Comparison of ENCODE assay signal across 8 mouse cellular contexts in the genomic region with DNA sequence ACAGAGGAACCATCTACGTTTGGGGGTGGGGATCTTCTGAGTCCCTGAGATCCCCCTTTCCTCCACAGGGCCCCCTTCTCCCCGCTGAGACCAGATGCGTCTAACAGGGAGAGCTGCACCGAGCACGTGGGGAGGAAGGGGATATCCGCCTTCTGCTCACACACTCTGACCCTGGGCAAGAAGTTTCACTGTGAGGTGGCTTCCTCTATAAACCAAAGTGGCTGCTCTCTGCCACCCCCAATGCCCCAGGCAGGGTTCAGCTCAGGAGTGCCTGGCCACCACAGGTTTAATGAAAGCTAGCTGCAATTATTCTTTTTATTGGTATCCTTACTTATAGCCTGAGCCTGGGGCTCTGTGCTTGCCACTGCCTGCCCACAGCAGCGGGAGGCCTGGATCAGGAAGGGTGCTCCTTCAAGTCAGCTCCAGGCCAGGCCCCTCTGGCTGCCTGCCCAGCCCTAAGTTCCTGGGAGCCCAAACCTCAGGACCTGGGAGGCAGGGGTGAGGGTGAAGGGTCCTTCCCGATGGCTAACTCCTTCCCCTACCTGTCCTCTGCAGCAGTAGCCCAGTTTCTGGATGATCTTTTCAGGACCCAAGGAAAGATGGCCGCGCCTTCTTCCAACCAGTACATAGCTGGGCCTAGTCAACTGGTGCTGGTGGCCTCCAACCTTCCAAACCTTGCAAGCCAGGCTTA. TPM values are rescaled to one million over a fixed set of nuclear protein-coding genes. Genes with fewer than 3 reads are reported as not detected.
DNase-seq lines count a peak whose midpoint lies in the region; ATAC-seq and TF ChIP-seq lines count a peak whose summit lies in the region.

No protein-coding gene starts in this region.

- in situ Hi-C loops in Patski (cut with MboI; ENCODE audit: low pct_unique_long_range_greater_than_20kb) = no loop called here

- POLR2A ChIA-PET in Patski (lab: Charles Lee) = interaction anchor here (1.3 kb wide), 1 partner anchor 24 kb away, joined by 3 read pairs; no protein-coding TSS in a partner anchor

- 90% methylated on average over 10 of the region's 10 CpGs for WGBS in forebrain, embryonic 13.5 days
- WGBS in forebrain, postnatal 0 days = 83% methylated on average over 10 of the region's 10 CpGs
- 85% methylated on average over 10 of the region's 10 CpGs for WGBS in hindbrain, embryonic 14.5 days
- 34% methylated on average over 10 of the region's 10 CpGs for WGBS in limb, embryonic 15.5 days
- WGBS in midbrain, embryonic 11.5 days = 89% methylated on average over 10 of the region's 10 CpGs

- peaks cover 46% of the 10 kb centered on the region for H3K36me3 ChIP-seq in forebrain, embryonic 13.5 days (ENCODE audit: poor library complexity, severe bottlenecking)
- H3K36me3 ChIP-seq in forebrain, postnatal 0 days (ENCODE audit: insufficient read depth) = peaks cover 41% of the 10 kb centered on the region
- peaks cover 36% of the 10 kb centered on the region for H3K36me3 ChIP-seq in hindbrain, embryonic 14.5 days (replicated peaks; ENCODE audit: control insufficient read depth, insufficient read depth)
- peaks cover 46% of the 10 kb centered on the region for H3K36me3 ChIP-seq in limb, embryonic 15.5 days
- H3K36me3 ChIP-seq in midbrain, embryonic 11.5 days (ENCODE audit: control insufficient read depth, insufficient read depth, low read length) = peaks cover 20% of the 10 kb centered on the region

- H3K9me3 ChIP-seq in forebrain, embryonic 13.5 days (replicated peaks) = no peaks in the 10 kb centered on the region
- H3K9me3 ChIP-seq in forebrain, postnatal 0 days (ENCODE audit: low read length) = no peaks in the 10 kb centered on the region
- no peaks in the 10 kb centered on the region for H3K9me3 ChIP-seq in hindbrain, embryonic 14.5 days (ENCODE audit: control insufficient read depth, low read length)
- no peaks in the 10 kb centered on the region for H3K9me3 ChIP-seq in limb, embryonic 15.5 days
- no peaks in the 10 kb centered on the region for H3K9me3 ChIP-seq in midbrain, embryonic 11.5 days (ENCODE audit: control insufficient read depth, low read length)

- H3K4me2 ChIP-seq in forebrain, embryonic 13.5 days = no peak overlapping the region
- no peak overlapping the region for H3K4me2 ChIP-seq in forebrain, postnatal 0 days (ENCODE audit: low read depth)
- H3K4me2 ChIP-seq in hindbrain, embryonic 14.5 days (replicated peaks) = no peak overlapping the region
- H3K4me2 ChIP-seq in limb, embryonic 15.5 days = peak overlapping the region; percentile 30; the same call in 1 of the 2 replicates
- H3K4me2 ChIP-seq in midbrain, embryonic 11.5 days = no peak overlapping the region

- no peaks in the 10 kb centered on the region for H3K27me3 ChIP-seq in forebrain, embryonic 13.5 days
- H3K27me3 ChIP-seq in forebrain, postnatal 0 days (ENCODE audit: insufficient read depth, low read length) = no peaks in the 10 kb centered on the region
- H3K27me3 ChIP-seq in Patski = no peaks in the 10 kb centered on the region
- no peaks in the 10 kb centered on the region for H3K27me3 ChIP-seq in hindbrain, embryonic 14.5 days (ENCODE audit: control insufficient read depth, insufficient read depth, low read length)
- no peaks in the 10 kb centered on the region for H3K27me3 ChIP-seq in limb, embryonic 15.5 days
- no peaks in the 10 kb centered on the region for H3K27me3 ChIP-seq in midbrain, embryonic 11.5 days (ENCODE audit: control insufficient read depth, insufficient read depth, low read length)

- no peak for TF ChIP-seq CTCF in forebrain, postnatal 0 days (IDR thresholded peaks at IDR 0.05; ENCODE audit: low read depth)
- no peak for TF ChIP-seq CTCF in Patski (IDR thresholded peaks at IDR 0.05)

- CTCF ChIA-PET in Patski (lab: Charles Lee) = interaction anchor here (1.2 to 3.7 kb wide), 3 partner anchors 17 to 35 kb away, joined by 4 to 26 read pairs (median 5); no protein-coding TSS in a partner anchor

- no peak overlapping the region for H3K4me3 ChIP-seq in forebrain, embryonic 13.5 days
- H3K4me3 ChIP-seq in forebrain, postnatal 0 days (ENCODE audit: low read depth, low read length) = no peak overlapping the region
- no peak overlapping the region for H3K4me3 ChIP-seq in hindbrain, embryonic 14.5 days (replicated peaks; ENCODE audit: low read length)
- peak overlapping the region; percentile 7; the same call in 1 of the 2 replicates for H3K4me3 ChIP-seq in limb, embryonic 15.5 days
- no peak overlapping the region for H3K4me3 ChIP-seq in midbrain, embryonic 11.5 days (ENCODE audit: low read depth, low read length)

- ATAC-seq in forebrain, embryonic 13.5 days = no peak
- ATAC-seq in forebrain, postnatal 0 days = no peak
- no peak for ATAC-seq in Patski
- no peak for ATAC-seq in hindbrain, embryonic 14.5 days (ENCODE audit: low FRiP score)
- no peak for ATAC-seq in limb, embryonic 15.5 days (ENCODE audit: insufficient number of reproducible peaks, low FRiP score, low TSS enrichment, low read depth)
- no peak for ATAC-seq in midbrain, embryonic 11.5 days (ENCODE audit: low FRiP score)

- no peak for DNase-seq in forebrain, postnatal 0 days
- DNase-seq in Patski (ENCODE audit: low read depth, low spot score) = peak; percentile 20
- no peak for DNase-seq in hindbrain, embryonic 14.5 days (ENCODE audit: low spot score)
- DNase-seq in spleen, postnatal 36 days (ENCODE audit: low spot score in 2 of 2) = peak; percentile 78
- no peak for DNase-seq in urinary bladder, postnatal 10 days (ENCODE audit: low spot score)
- no peak for DNase-seq in midbrain, embryonic 11.5 days (ENCODE audit: low spot score, missing footprints)

- peaks cover 31% of the 10 kb centered on the region for H3K4me1 ChIP-seq in forebrain, embryonic 13.5 days
- H3K4me1 ChIP-seq in forebrain, postnatal 0 days (ENCODE audit: insufficient read depth) = peaks cover 11% of the 10 kb centered on the region; the same call in 1 of the 2 replicates
- peaks cover 16% of the 10 kb centered on the region for H3K4me1 ChIP-seq in hindbrain, embryonic 14.5 days (replicated peaks; ENCODE audit: control insufficient read depth, insufficient read depth, low read length)
- peaks cover 39% of the 10 kb centered on the region for H3K4me1 ChIP-seq in limb, embryonic 15.5 days
- peaks cover 17% of the 10 kb centered on the region for H3K4me1 ChIP-seq in midbrain, embryonic 11.5 days (ENCODE audit: control insufficient read depth, insufficient read depth, low read length)

- H3K9ac ChIP-seq in forebrain, embryonic 13.5 days = peak overlapping the region; percentile 83; the same call in 1 of the 2 replicates
- no peak overlapping the region for H3K9ac ChIP-seq in forebrain, postnatal 0 days
- 0 out of 2 replicates have a peak overlapping the region, but pooled peaks have one; percentile 14 for H3K9ac ChIP-seq in hindbrain, embryonic 14.5 days
- H3K9ac ChIP-seq in limb, embryonic 15.5 days = 0 out of 2 replicates have a peak overlapping the region, but pooled peaks have one; percentile 2
- H3K9ac ChIP-seq in midbrain, embryonic 11.5 days (ENCODE audit: low read length) = no peak overlapping the region

- H3K27ac ChIP-seq in forebrain, embryonic 13.5 days = no peak overlapping the region
- no peak overlapping the region for H3K27ac ChIP-seq in forebrain, postnatal 0 days (ENCODE audit: low read depth, low read length)
- H3K27ac ChIP-seq in hindbrain, embryonic 14.5 days = no peak overlapping the region
- H3K27ac ChIP-seq in limb, embryonic 15.5 days = peak overlapping the region; percentile 79
- no peak overlapping the region for H3K27ac ChIP-seq in midbrain, embryonic 11.5 days (ENCODE audit: low read depth, low read length)

RNA-seq across cellular contexts. Expression of a gene that starts 2.8 kb away (rescaled TPM):
- polyA plus RNA-seq in forebrain, embryonic 13.5 days (2015; fragmentation: Nextera tagmentation; extraction: Ambion mirVana) = 103 and 113 TPM in 2 replicates
- 56.6 and 65.7 TPM in 2 replicates for total RNA-seq in forebrain, postnatal 0 days (2014; rRNA removed)
- polyA plus RNA-seq in forebrain, postnatal 0 days (2015; fragmentation: Nextera tagmentation; extraction: Ambion mirVana) = 129 and 137 TPM in 2 replicates
- 106 TPM for polyA plus RNA-seq in Patski (2021)
- polyA plus RNA-seq in hindbrain, embryonic 14.5 days (2014; fragmentation: Nextera tagmentation; extraction: Ambion mirVana) = 123 and 129 TPM in 2 replicates
- 101 and 115 TPM in 2 replicates for polyA plus RNA-seq in limb, embryonic 15.5 days (2015; fragmentation: Nextera tagmentation; extraction: Ambion mirVana)
- 101 and 108 TPM in 2 replicates for polyA plus RNA-seq in midbrain, embryonic 11.5 days (2014; fragmentation: Nextera tagmentation; extraction: Ambion mirVana)

RNA-seq across cellular contexts. Expression of a gene that starts 32.5 kb away (rescaled TPM):
- 6.0 and 8.6 TPM in 2 replicates for polyA plus RNA-seq in forebrain, embryonic 13.5 days (2015; fragmentation: Nextera tagmentation; extraction: Ambion mirVana)
- 4.0 and 5.2 TPM in 2 replicates for total RNA-seq in forebrain, postnatal 0 days (2014; rRNA removed)
- polyA plus RNA-seq in forebrain, postnatal 0 days (2015; fragmentation: Nextera tagmentation; extraction: Ambion mirVana) = 1.5 and 2.0 TPM in 2 replicates
- polyA plus RNA-seq in Patski (2021) = 0.04 TPM
- 4.4 and 5.4 TPM in 2 replicates for polyA plus RNA-seq in hindbrain, embryonic 14.5 days (2014; fragmentation: Nextera tagmentation; extraction: Ambion mirVana)
- 19.1 and 40.8 TPM in 2 replicates for polyA plus RNA-seq in limb, embryonic 15.5 days (2015; fragmentation: Nextera tagmentation; extraction: Ambion mirVana)
- 13.2 and 14.7 TPM in 2 replicates for polyA plus RNA-seq in midbrain, embryonic 11.5 days (2014; fragmentation: Nextera tagmentation; extraction: Ambion mirVana)

RNA-seq across cellular contexts. Expression of a gene that starts 37.3 kb away (rescaled TPM):
- 4.7 and 5.8 TPM in 2 replicates for polyA plus RNA-seq in forebrain, embryonic 13.5 days (2015; fragmentation: Nextera tagmentation; extraction: Ambion mirVana)
- total RNA-seq in forebrain, postnatal 0 days (2014; rRNA removed) = 7.2 and 12.2 TPM in 2 replicates
- polyA plus RNA-seq in forebrain, postnatal 0 days (2015; fragmentation: Nextera tagmentation; extraction: Ambion mirVana) = 1.1 and 2.0 TPM in 2 replicates
- polyA plus RNA-seq in Patski (2021) = 0.01 TPM
- polyA plus RNA-seq in hindbrain, embryonic 14.5 days (2014; fragmentation: Nextera tagmentation; extraction: Ambion mirVana) = 4.9 and 6.9 TPM in 2 replicates
- polyA plus RNA-seq in limb, embryonic 15.5 days (2015; fragmentation: Nextera tagmentation; extraction: Ambion mirVana) = 29.0 and 33.4 TPM in 2 replicates
- 3.9 and 5.2 TPM in 2 replicates for polyA plus RNA-seq in midbrain, embryonic 11.5 days (2014; fragmentation: Nextera tagmentation; extraction: Ambion mirVana)

RNA-seq across cellular contexts. Expression of a gene that starts 42.1 kb away (rescaled TPM):
- 2.5 and 3.0 TPM in 2 replicates for polyA plus RNA-seq in forebrain, embryonic 13.5 days (2015; fragmentation: Nextera tagmentation; extraction: Ambion mirVana)
- total RNA-seq in forebrain, postnatal 0 days (2014; rRNA removed) = 34.9 and 40.0 TPM in 2 replicates
- polyA plus RNA-seq in forebrain, postnatal 0 days (2015; fragmentation: Nextera tagmentation; extraction: Ambion mirVana) = 4.0 and 5.9 TPM in 2 replicates
- 0.03 TPM for polyA plus RNA-seq in Patski (2021)
- polyA plus RNA-seq in hindbrain, embryonic 14.5 days (2014; fragmentation: Nextera tagmentation; extraction: Ambion mirVana) = 7.6 and 7.8 TPM in 2 replicates
- 0.14 and 0.20 TPM in 2 replicates for polyA plus RNA-seq in limb, embryonic 15.5 days (2015; fragmentation: Nextera tagmentation; extraction: Ambion mirVana)
- 1.6 and 2.5 TPM in 2 replicates for polyA plus RNA-seq in midbrain, embryonic 11.5 days (2014; fragmentation: Nextera tagmentation; extraction: Ambion mirVana)

RNA-seq across cellular contexts. Expression of a gene that starts 48.9 kb away (rescaled TPM):
- 0.53 and 1.3 TPM in 2 replicates for polyA plus RNA-seq in forebrain, embryonic 13.5 days (2015; fragmentation: Nextera tagmentation; extraction: Ambion mirVana)
- total RNA-seq in forebrain, postnatal 0 days (2014; rRNA removed) = 2.3 and 5.1 TPM in 2 replicates
- 3.3 and 5.7 TPM in 2 replicates for polyA plus RNA-seq in forebrain, postnatal 0 days (2015; fragmentation: Nextera tagmentation; extraction: Ambion mirVana)
- 0.32 TPM for polyA plus RNA-seq in Patski (2021)
- 3.1 and 3.6 TPM in 2 replicates for polyA plus RNA-seq in hindbrain, embryonic 14.5 days (2014; fragmentation: Nextera tagmentation; extraction: Ambion mirVana)
- 0.17 and 0.20 TPM in 2 replicates for polyA plus RNA-seq in limb, embryonic 15.5 days (2015; fragmentation: Nextera tagmentation; extraction: Ambion mirVana)
- polyA plus RNA-seq in midbrain, embryonic 11.5 days (2014; fragmentation: Nextera tagmentation; extraction: Ambion mirVana) = 0.10 and 0.22 TPM in 2 replicates

Comparison
In these comparisons a context has a peak if more than half of its experiments do, and no peak if none do; other contexts are left out.
1. H3K9ac ChIP-seq: peak in forebrain, embryonic 13.5 days (single experiment), hindbrain, embryonic 14.5 days (single experiment) and limb, embryonic 15.5 days (single experiment); none in forebrain, postnatal 0 days (single experiment) and midbrain, embryonic 11.5 days (single experiment).
2. DNase-seq: peak in Patski (single experiment) and spleen, postnatal 36 days (2 of 2); none in forebrain, postnatal 0 days (single experiment), hindbrain, embryonic 14.5 days (single experiment), urinary bladder, postnatal 10 days (single experiment) and midbrain, embryonic 11.5 days (single experiment).